Mouse (Mus musculus): ENCODE results near the gene Mief2. TPM values are rescaled to one million over a fixed set of nuclear protein-coding genes. Genes with fewer than 3 reads are reported as not detected.

Gene Mief2
- polyA plus RNA-seq, 1 experiment from 2014 or later, result 28.0 TPM

Small RNA genes within 50 kb of the gene (microRNA-seq; reads per million reads assigned to microRNA genes)
- 1.3 reads per million for gene Mir5100

Other genes starting within 250 kb of the Mief2 start
- gene Alkbh5, start 192.0 kb upstream of the Mief2 start, polyA plus RNA-seq (2014; fragmentation: Nextera tagmentation; extraction: Ambion mirVana), result 19.2 and 20.4 TPM in 2 replicates
- 43.8 and 46.1 TPM in 2 replicates for gene Llgl1, start 28.7 kb upstream of the Mief2 start, polyA plus RNA-seq (2014; fragmentation: Nextera tagmentation; extraction: Ambion mirVana)
- gene Flii, start 1.1 kb upstream of the Mief2 start, polyA plus RNA-seq (2014; fragmentation: Nextera tagmentation; extraction: Ambion mirVana), result 62.7 and 64.3 TPM in 2 replicates
- gene Top3a, start 49.0 kb downstream of the Mief2 start, polyA plus RNA-seq (2014; fragmentation: Nextera tagmentation; extraction: Ambion mirVana), result 7.2 and 8.0 TPM in 2 replicates
- 8.3 and 8.9 TPM in 2 replicates for gene Smcr8, start 49.1 kb downstream of the Mief2 start, polyA plus RNA-seq (2014; fragmentation: Nextera tagmentation; extraction: Ambion mirVana)
- 6.4 and 8.7 TPM in 2 replicates for gene Shmt1, start 83.3 kb downstream of the Mief2 start, polyA plus RNA-seq (2014; fragmentation: Nextera tagmentation; extraction: Ambion mirVana)
- 34.3 and 34.6 TPM in 2 replicates for gene Dhrs7b, start 102.2 kb downstream of the Mief2 start, polyA plus RNA-seq (2014; fragmentation: Nextera tagmentation; extraction: Ambion mirVana)
- gene Tmem11, start 150.9 kb downstream of the Mief2 start, polyA plus RNA-seq (2014; fragmentation: Nextera tagmentation; extraction: Ambion mirVana), result 52.4 and 57.7 TPM in 2 replicates
- gene Natd1, start 186.4 kb downstream of the Mief2 start, polyA plus RNA-seq (2014; fragmentation: Nextera tagmentation; extraction: Ambion mirVana), result 26.2 and 32.5 TPM in 2 replicates
- 23.5 and 24.3 TPM in 2 replicates for gene Map2k3, start 203.6 kb downstream of the Mief2 start, polyA plus RNA-seq (2014; fragmentation: Nextera tagmentation; extraction: Ambion mirVana)

Measured in hindbrain, embryonic 14.5 days (tissue).